Mouse (Mus musculus) ovary, postnatal 14 days (tissue): Measurements from ENCODE around the gene Olfr1162.
"Not testable (repeated sequence)": the region's sequence is repeated elsewhere in the genome, so short reads cannot be mapped to it uniquely, and the experiment has no call there.

ENCODE experiments used
- DNase-seq: peaks from one replicate; pipeline ENCODE4 v3.0.0; 2022; ENCODE audit warnings: low spot score

Olfr1162 gene

DNA sequence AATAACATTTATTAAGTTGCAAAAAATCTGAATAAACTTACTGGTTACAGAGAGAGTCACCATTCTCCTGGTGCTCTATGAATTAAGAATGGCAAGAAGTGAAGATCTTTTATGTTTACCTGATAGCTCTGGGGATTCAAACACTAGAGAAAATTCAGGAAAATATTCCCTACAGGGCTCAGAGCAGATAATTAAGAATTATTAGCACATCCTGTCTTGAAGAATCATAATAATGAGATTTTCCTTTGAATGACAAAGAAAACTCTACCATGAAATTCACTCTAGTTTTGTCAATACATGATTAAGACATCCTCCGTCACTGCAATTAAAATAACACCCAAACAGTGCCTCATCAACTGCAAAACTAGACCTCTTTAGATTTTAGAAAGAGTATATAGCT lies at the start of gene Olfr1162:
Olfr1162 (minus strand) TSS at position 101 of the 400 bp plus-strand sequence.
- DNase-seq = no peak

DNA sequence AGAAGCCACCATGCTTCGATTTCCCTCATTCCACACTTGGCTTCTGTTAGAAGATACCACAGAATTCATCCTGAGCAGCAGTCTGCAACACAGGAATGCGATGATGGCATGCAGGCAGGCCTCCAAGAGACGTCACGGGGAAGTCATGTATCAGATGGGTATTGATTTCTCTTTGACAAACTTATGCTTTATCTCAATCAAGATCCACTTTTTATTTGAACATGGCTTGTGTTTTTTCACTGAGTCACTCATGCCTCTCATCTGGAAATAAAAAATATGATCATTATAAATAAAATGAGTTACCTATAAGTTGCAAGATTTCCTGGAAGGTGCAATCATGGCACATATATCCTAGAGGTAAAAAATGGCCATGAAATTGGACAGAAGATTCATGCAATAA lies 42.9 kb upstream of the Olfr1162 start, which contains the start of gene Olfr1164:
Olfr1164 (minus strand) TSS at position 101 of the 400 bp plus-strand sequence.
- no peak for DNase-seq

DNA sequence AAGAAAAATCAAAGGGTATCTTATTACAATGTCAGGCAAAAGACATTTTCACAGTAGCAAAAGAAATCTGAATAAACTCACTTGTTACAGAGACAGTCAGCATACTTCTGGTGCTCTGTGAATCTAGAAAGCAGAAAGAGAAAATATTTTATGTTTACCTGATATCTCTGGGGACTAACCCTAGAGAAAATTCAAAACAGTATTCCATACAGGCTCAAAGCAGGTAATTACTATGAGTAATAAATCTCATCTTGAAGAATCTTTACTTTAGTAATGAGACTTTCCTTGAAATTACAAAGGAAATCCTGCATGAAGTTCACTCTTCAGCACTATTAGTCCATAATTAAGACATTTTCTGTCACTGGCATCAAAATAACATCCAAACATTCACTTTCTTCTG lies 20.8 kb upstream of the Olfr1162 start, which contains the start of gene Olfr1163:
Olfr1163 (minus strand) TSS at position 101 of the 400 bp plus-strand sequence.
- DNase-seq = no peak

DNA sequence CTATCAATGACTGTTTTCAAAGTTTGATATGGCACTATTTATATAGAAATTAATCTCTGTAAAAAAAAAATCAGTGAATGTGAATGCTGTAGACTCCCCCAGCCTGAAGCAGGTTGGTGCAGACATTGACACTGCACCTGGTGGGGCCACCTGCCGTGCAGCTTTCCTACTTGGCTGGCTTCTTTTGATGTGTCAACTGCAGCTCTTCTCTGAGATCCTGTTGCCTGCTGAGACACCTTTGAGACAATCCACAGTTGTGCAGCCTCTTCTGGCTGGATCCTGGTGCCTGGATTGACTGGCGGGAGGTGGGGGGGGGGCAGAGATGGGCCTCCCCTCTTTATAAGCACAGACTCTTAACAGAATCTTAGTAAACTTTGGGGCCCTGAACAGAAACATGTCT lies 12.7 kb upstream of the Olfr1162 start:
- DNase-seq = no peak

DNA sequence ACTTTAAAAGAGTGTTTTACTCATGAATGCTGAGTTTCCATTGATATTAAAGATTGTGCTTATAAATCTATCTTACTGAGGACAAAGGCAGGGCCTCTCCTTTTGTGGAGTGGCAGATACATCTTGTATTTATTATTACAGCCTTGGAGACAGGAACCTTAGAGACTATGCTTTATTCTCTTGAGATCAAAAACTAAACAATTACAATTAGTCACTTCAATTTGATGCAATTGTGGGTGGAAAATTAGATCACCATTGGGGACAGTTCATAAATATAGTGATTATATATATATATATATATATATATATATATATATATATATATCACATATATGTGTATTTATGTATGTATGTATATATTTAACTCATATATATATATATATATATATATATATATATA lies 13.3 kb downstream of the Olfr1162 start, which contains the start of gene Olfr73:
Olfr73 (minus strand) TSS at position 101 of the 400 bp plus-strand sequence.
- no peak for DNase-seq

DNA sequence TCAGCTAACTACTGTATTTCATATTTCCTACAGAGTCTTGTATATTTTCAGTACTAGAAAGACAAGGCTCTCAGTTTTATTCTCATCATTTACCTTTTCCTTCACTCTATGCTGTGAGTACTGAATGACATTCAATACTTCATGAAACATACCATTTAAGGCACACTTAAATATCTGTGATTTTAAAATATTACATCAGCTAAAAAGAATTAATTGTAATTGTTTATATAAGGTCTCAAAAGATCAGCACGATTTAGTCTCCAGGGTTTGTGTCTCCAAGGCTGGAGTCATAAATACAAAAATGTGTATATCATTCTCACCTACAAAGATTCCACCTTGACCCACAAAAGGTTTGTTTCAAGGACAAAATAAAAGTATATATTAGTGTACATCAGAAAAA lies 28.5 kb downstream of the Olfr1162 start, which contains the start of gene Olfr1161:
Olfr1161 (plus strand) TSS at position 301 of the 400 bp plus-strand sequence.
- DNase-seq = not testable (repeated sequence)

DNA sequence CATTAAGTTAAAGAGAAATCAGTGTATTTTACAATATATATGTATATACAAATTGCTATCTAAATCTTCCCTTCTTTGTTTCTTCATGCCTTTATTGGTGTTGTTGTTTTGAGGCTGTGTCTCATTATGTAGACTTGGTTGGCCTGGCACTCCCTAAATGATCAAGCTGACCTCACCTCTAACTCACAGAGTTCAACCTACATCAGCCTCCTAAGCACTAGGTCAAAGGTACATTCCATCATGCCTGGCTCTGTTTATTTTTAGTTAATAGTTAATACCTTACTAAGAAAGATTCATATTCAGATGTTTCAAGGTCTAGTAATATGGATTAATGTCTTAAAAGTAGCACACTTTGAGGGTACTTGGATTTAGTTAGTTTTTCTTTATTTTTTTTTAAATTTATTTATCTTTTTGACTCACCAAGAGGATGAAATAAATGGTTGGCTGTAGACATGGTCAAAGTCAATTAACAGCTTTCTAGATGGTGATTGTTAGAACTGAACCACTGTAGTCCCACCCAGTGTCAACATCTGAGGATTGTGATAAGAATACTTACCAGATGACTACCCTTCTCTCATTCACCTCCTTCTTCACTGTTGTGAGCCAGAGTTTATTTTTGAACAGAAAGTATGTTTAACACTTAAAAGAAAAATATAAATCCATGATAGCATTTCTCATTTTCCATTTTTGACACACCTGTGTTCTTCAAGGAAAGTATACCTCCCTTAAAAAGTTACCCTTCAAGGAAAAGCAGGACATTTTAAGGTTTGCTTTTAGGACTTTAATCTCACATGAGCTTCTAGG lies 43.2 kb downstream of the Olfr1162 start, which contains the start of gene Olfr1160:
Olfr1160 (minus strand) TSS at position 754 of the 804 bp plus-strand sequence.
- DNase-seq = no peak
